Mouse (Mus musculus) midbrain, embryonic 11.5 days (tissue): ENCODE results near the gene 9430015G10Rik. TPM values are rescaled to one million over a fixed set of nuclear protein-coding genes. Genes with fewer than 3 reads are reported as not detected.

ENCODE experiments used
- ATAC-seq: fragments of 200-750 bp; cut with Nextera tagmentation; 2 replicates; pipeline ENCODE4 v1.8.0; 2017; ENCODE audit warnings: moderate TSS enrichment, moderate library complexity; ENCODE audit not compliant: low FRiP score
- DNase-seq: peaks from one replicate; pipeline ENCODE4 v3.0.0; 2015; ENCODE audit warnings: low spot score; ENCODE audit errors: missing footprints
- H3K27ac ChIP-seq: fragments of 300-500 bp; sonication (generic); 2 replicates; pipeline ENCODE4 v1.5.1; 2014; ENCODE audit warnings: low read depth, low read length
- H3K27me3 ChIP-seq: fragments of 300-500 bp; sonication (generic); 2 replicates; pipeline ENCODE4 v1.6.1; 2014; ENCODE audit warnings: mild to moderate bottlenecking, low read length, moderate library complexity, mixed read lengths; ENCODE audit not compliant: control insufficient read depth, insufficient read depth
- H3K36me3 ChIP-seq: fragments of 300-500 bp; sonication (generic); 2 replicates; pipeline ENCODE4 v1.6.1; 2014; ENCODE audit warnings: mild to moderate bottlenecking, low read length, moderate library complexity, mixed read lengths; ENCODE audit not compliant: control insufficient read depth, insufficient read depth
- H3K4me1 ChIP-seq: fragments of 300-500 bp; sonication (generic); 2 replicates; pipeline ENCODE4 v1.6.1; 2014; ENCODE audit warnings: low read length; ENCODE audit not compliant: control insufficient read depth, insufficient read depth
- H3K4me2 ChIP-seq: fragments of 300-500 bp; sonication (generic); 2 replicates; pipeline ENCODE4 v1.6.1; 2014; ENCODE audit warnings: mild to moderate bottlenecking, moderate library complexity
- H3K4me3 ChIP-seq: fragments of 300-500 bp; sonication (generic); 2 replicates; pipeline ENCODE4 v1.5.1; 2014; ENCODE audit warnings: low read depth, low read length
- H3K9ac ChIP-seq: fragments of 300-500 bp; sonication (generic); 2 replicates; pipeline ENCODE4 v1.6.1; 2014; ENCODE audit warnings: low read length
- H3K9me3 ChIP-seq: fragments of 300-500 bp; sonication (generic); 2 replicates; pipeline ENCODE4 v1.6.1; 2016; ENCODE audit warnings: low read length; ENCODE audit not compliant: control insufficient read depth
- WGBS: fragments of 180-500 bp; shearing (Covaris S2); extraction: QIAGEN DNeasy Blood & Tissue Kit; methylation state at CpG from one replicate; pipeline ENCODE4 v1.1.7; 2014; 5-methylcytosine and 5-hydroxymethylcytosine counted together
- polyA plus RNA-seq: library from polyadenylated mRNA; unstranded; fragments of >200 nt; fragmentation: Nextera tagmentation; extraction: Ambion mirVana; gene quantifications from 2 replicates; pipeline ENCODE4 v1.2.1, GENCODE M21; 2014

Gene 9430015G10Rik
- polyA plus RNA-seq, 1 experiment from 2014 or later = 55.7 TPM

- H3K27ac ChIP-seq = no peak overlapping the region
- ATAC-seq (no peak), DNase-seq (no peak)
- H3K36me3 ChIP-seq = no peaks in the 10 kb centered on the region
- H3K9me3 ChIP-seq = no peaks in the 10 kb centered on the region
- no peak overlapping the region for H3K4me2 ChIP-seq
- H3K4me1 ChIP-seq = no peaks in the 10 kb centered on the region
- H3K27me3 ChIP-seq = no peaks in the 10 kb centered on the region
- no peak overlapping the region for H3K4me3 ChIP-seq
- H3K9ac ChIP-seq = no peak overlapping the region
- WGBS = 83% methylated on average over 1 of the region's 1 CpGs
These were observed 17.0 kb upstream of the 9430015G10Rik start for GRCm38 (mm10) chr4:156092765-156093164.

- 82% methylated on average over 5 of the region's 5 CpGs for WGBS
- no peaks in the 10 kb centered on the region for H3K27me3 ChIP-seq
- no peak overlapping the region for H3K9ac ChIP-seq
- no peaks in the 10 kb centered on the region for H3K9me3 ChIP-seq
- H3K27ac ChIP-seq = no peak overlapping the region
- ATAC-seq (no peak), DNase-seq (no peak)
- no peaks in the 10 kb centered on the region for H3K36me3 ChIP-seq
- no peak overlapping the region for H3K4me3 ChIP-seq
- no peak overlapping the region for H3K4me2 ChIP-seq
- H3K4me1 ChIP-seq = no peaks in the 10 kb centered on the region
These were observed 16.0 kb upstream of the 9430015G10Rik start for GRCm38 (mm10) chr4:156093758-156094157.

GRCm38 (mm10) chr4:156096191-156096590 is 13.6 kb upstream of the 9430015G10Rik start:
- no peaks in the 10 kb centered on the region for H3K36me3 ChIP-seq
- 98% methylated on average over 1 of the region's 1 CpGs for WGBS
- no peak overlapping the region for H3K4me2 ChIP-seq
- H3K4me3 ChIP-seq = no peak overlapping the region
- ATAC-seq = no peak
- no peaks in the 10 kb centered on the region for H3K27me3 ChIP-seq
- no peaks in the 10 kb centered on the region for H3K9me3 ChIP-seq
- no peak for DNase-seq
- no peaks in the 10 kb centered on the region for H3K4me1 ChIP-seq
- H3K27ac ChIP-seq = no peak overlapping the region
- no peak overlapping the region for H3K9ac ChIP-seq

DNA sequence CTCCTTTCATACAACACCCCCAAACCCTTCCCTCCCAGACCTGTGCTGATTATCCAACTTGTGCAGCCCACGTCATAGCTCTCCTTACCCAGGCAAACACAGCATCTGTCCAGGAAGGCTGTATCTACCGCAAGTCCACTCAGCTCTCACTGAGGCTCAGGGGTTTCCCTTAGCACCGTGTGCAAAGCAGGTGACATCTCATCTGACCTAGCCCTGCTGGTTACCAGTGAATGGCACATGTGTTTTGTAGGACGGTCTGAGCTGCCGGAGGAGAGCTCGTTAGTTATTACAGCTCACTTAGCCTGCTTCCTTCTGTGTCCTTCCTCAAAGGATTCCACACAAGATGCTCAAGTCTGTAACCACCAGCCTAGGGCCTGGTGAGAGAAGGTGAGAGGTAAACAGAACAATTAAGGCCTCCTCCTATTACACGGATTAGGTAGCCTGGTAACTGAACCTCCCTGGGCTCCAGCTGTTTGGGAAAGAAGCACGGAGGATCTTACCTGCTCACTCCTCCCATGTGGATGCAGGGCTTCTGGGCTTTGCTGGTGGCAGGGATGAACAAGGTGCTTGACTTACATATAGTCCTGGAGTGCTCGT is 11.9 kb upstream of the 9430015G10Rik start:
- no peak for DNase-seq

DNA sequence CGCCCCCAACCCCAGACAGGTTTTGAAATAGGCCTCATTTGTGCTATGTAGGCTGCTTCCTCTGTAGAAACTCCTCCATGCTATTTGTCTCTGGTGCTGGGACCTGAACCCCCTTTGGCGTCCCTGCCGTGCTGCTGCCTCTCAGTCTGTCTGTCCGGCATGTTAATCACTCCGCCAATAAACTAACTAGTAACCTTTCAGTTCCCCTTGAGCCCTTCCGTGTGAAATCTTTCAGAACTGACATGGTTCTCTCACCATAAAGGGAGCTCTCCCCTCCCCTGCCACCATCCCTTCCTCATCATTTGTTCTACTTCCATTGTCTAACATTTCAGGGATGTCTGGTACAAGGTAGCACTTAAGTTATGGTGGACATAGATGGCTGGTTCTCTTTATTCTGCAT is 10.4 kb upstream of the 9430015G10Rik start:
- Histone ChIP-seq H3K9ac (no peak overlapping the region), H3K36me3 (no peaks in the 10 kb centered on the region), H3K27me3 (no peaks in the 10 kb centered on the region), H3K4me3 (no peak overlapping the region), H3K4me2 (no peak overlapping the region), H3K27ac (no peak overlapping the region), H3K9me3 (no peaks in the 10 kb centered on the region), H3K4me1 (no peaks in the 10 kb centered on the region)
- DNase-seq (no peak), ATAC-seq (no peak)
- WGBS = 68% methylated on average over 6 of the region's 6 CpGs

More for the DNA sequence above, 11.9 kb upstream of the 9430015G10Rik start:
- Histone ChIP-seq H3K27me3 (no peaks in the 10 kb centered on the region), H3K36me3 (no peaks in the 10 kb centered on the region), H3K4me1 (no peaks in the 10 kb centered on the region), H3K9ac (no peak overlapping the region), H3K4me2 (no peak overlapping the region), H3K27ac (no peak overlapping the region), H3K4me3 (no peak overlapping the region), H3K9me3 (no peaks in the 10 kb centered on the region)
- no peak for ATAC-seq
- WGBS = 74% methylated on average over 9 of the region's 9 CpGs

GRCm38 (mm10) chr4:156100501-156100900 is 9.3 kb upstream of the 9430015G10Rik start:
- no peak for DNase-seq
- H3K4me1 ChIP-seq = no peaks in the 10 kb centered on the region
- H3K4me2 ChIP-seq = no peak overlapping the region
- no peak for ATAC-seq
- no peaks in the 10 kb centered on the region for H3K36me3 ChIP-seq
- no peak overlapping the region for H3K27ac ChIP-seq
- H3K9ac ChIP-seq = no peak overlapping the region
- WGBS = 90% methylated on average over 5 of the region's 5 CpGs
- no peaks in the 10 kb centered on the region for H3K27me3 ChIP-seq
- H3K9me3 ChIP-seq = no peaks in the 10 kb centered on the region
- H3K4me3 ChIP-seq = no peak overlapping the region

DNA sequence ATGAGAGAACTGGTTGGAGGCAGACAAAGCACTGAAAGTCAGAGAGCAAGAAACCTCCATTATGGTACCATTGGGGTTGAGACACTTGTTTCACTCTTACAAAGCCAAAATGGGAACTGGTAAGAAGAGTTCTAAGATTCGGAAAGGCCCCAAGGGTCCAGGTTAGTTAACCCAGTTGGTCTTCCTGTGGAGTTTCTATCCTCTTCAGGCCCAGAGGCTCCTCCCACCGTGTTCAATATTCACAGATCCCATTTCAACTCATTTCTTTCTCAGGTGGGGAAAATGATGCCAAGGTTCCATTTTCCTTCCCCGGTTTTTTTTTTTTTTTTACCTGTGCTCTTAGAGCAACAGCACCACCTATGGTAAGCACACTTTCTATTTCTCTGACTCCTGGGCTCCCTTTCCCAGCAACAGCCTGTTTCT is 8.3 kb upstream of the 9430015G10Rik start:
- no peaks in the 10 kb centered on the region for H3K4me1 ChIP-seq
- 51% methylated on average over 3 of the region's 3 CpGs for WGBS
- H3K9ac ChIP-seq = no peak overlapping the region
- no peak overlapping the region for H3K27ac ChIP-seq
- no peak overlapping the region for H3K4me2 ChIP-seq
- ATAC-seq (no peak), DNase-seq (no peak)
- H3K36me3 ChIP-seq = no peaks in the 10 kb centered on the region
- H3K27me3 ChIP-seq = no peaks in the 10 kb centered on the region
- H3K4me3 ChIP-seq = no peak overlapping the region
- no peaks in the 10 kb centered on the region for H3K9me3 ChIP-seq

DNA sequence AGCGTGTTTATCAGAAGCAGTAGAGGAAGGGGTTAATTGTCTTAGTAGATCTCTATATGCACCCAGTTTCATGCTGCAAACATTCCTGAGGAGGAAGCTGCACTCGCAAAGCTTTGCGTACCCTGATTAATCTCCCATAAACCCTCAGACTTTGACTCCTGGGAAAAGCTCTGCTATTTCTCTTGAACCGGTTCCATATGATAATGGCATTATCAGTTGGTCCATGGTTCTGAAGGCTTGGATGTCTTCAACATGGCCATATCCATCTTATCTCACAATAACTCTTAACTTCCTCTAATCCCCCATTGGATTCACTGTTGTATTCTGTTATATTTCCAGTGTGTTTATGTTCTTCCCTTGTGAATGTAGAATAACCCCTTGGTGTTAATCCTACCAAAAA is 6.4 kb upstream of the 9430015G10Rik start:
- H3K27ac ChIP-seq = no peak overlapping the region
- 83% methylated on average over 4 of the region's 4 CpGs for WGBS
- no peak overlapping the region for H3K4me2 ChIP-seq
- H3K27me3 ChIP-seq = no peaks in the 10 kb centered on the region
- H3K4me3 ChIP-seq = no peak overlapping the region
- DNase-seq (no peak), ATAC-seq (no peak)
- H3K9me3 ChIP-seq = no peaks in the 10 kb centered on the region
- H3K4me1 ChIP-seq = no peaks in the 10 kb centered on the region
- no peaks in the 10 kb centered on the region for H3K36me3 ChIP-seq
- no peak overlapping the region for H3K9ac ChIP-seq

DNA sequence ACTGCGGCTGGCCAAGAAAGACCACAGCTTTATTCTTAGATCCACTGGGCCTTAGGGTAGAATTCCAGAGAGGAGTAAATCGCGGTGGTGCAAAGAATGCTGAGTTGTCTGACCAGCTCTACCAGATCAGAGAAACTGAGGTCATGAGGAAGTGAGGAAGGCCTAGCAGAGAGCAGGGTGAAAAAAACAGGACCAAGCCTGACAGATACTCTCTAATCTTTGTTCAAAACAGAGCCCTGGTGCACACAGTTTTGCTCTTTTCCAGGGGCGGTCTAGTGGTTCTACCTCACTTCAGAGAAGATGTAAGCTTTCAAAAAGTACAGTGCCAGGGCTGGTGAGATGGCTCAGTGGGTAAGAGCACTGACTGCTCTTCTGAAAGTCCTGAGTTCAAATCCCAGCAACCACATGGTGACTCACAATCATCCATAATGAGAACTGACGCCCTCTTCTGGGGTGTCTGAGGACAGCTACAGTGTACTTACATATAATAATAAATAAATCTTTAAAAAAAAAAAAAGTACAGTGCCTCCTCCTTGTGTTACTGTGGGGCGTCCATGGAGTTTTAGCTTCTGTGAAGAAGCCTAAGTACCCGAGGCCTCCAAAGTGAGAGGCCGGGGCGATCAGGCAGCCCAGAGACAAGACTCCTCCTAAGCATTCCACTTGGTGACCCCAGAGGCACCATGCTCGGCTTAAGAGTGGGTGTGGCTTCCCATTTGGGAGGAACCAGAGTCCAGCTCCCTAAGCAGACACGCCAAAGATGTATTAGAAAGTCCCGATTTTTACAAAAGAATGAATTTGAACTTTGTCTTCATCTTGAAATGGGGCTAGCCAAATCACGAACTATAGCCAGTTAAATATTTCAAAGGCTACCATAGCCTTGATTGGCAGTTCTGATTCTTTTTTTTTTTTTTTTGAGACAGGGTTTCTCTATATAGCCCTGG is 906 bp upstream of the 9430015G10Rik start:
- DNase-seq (peak; percentile 85), ATAC-seq (peak; percentile 39)
- Histone ChIP-seq H3K9ac (peak overlapping the region; percentile 58), H3K4me1 (peaks cover 5% of the 10 kb centered on the region), H3K36me3 (no peaks in the 10 kb centered on the region), H3K4me2 (peak overlapping the region; percentile 45), H3K4me3 (peak overlapping the region; percentile 77), H3K9me3 (no peaks in the 10 kb centered on the region), H3K27ac (peak overlapping the region; percentile 51; the same call in 1 of the 2 replicates), H3K27me3 (no peaks in the 10 kb centered on the region)
- 36% methylated on average over 13 of the region's 13 CpGs for WGBS
